In the genomic region with DNA sequence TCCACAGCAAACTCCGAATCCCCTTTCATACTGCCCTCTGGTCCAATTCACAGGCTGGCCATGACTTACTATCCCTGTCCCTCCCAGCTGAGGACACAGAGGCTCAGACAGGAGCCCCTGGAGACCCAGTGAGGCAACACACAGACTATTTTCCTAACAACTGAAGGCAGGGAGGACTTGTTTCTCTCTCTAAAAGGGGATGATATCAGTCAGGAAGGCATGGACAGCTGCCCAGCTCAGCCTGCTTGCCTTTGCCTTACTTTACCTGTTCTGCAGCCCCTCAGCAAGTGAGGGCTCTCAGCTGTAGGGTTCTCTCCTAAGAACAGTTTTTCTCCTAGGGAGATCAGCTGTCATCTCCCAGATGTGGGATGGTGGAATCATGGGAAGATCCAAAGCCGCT, we compare ENCODE assay signal across 10 mouse cellular contexts. TPM values are rescaled to one million over a fixed set of nuclear protein-coding genes. Genes with fewer than 3 reads are reported as not detected.
DNase-seq lines count a peak whose midpoint lies in the region; ATAC-seq lines count a peak whose summit lies in the region.
"Had no signal": no experiment of that assay in that cellular context is flagged by ENCODE, and none has a peak within 500 bp of the region (broad histone marks: within the 10 kb centered on the region; RNA-seq: fewer than 3 reads in every experiment).

No protein-coding gene starts in this region.

- H3K27ac ChIP-seq in hindbrain, embryonic 16.5 days (ENCODE audit: low read depth, low read length), result no peak overlapping the region
- H3K27ac ChIP-seq in hindbrain, embryonic 12.5 days, result no peak overlapping the region
- H3K27ac ChIP-seq in midbrain, embryonic 12.5 days (replicated peaks), result no peak overlapping the region
- no peak overlapping the region for H3K27ac ChIP-seq in midbrain, embryonic 14.5 days (replicated peaks; ENCODE audit: low read depth, low read length)
- H3K27ac ChIP-seq in forebrain, embryonic 10.5 days, result no peak overlapping the region
- H3K27ac ChIP-seq: embryonic facial prominence, embryonic 10.5 days; embryonic facial prominence, embryonic 12.5 days; forebrain, embryonic 12.5 days had no signal

- H3K27me3 ChIP-seq in hindbrain, embryonic 16.5 days (replicated peaks; ENCODE audit: control insufficient read depth, insufficient read depth, low read length), result peaks cover 9% of the 10 kb centered on the region
- H3K27me3 ChIP-seq in hindbrain, embryonic 12.5 days, result peaks cover 44% of the 10 kb centered on the region
- peaks cover 35% of the 10 kb centered on the region for H3K27me3 ChIP-seq in midbrain, embryonic 12.5 days
- H3K27me3 ChIP-seq in midbrain, embryonic 14.5 days (ENCODE audit: control insufficient read depth, insufficient read depth, low read length), result peaks cover 18% of the 10 kb centered on the region; the same call in 1 of the 2 replicates
- H3K27me3 ChIP-seq in forebrain, embryonic 10.5 days (ENCODE audit: poor library complexity, severe bottlenecking), result peaks cover 46% of the 10 kb centered on the region

- no peaks in the 10 kb centered on the region for H3K36me3 ChIP-seq in hindbrain, embryonic 16.5 days (ENCODE audit: control insufficient read depth, insufficient read depth, low read length)
- H3K36me3 ChIP-seq in hindbrain, embryonic 12.5 days, result no peaks in the 10 kb centered on the region
- H3K36me3 ChIP-seq in midbrain, embryonic 12.5 days, result no peaks in the 10 kb centered on the region
- H3K36me3 ChIP-seq in midbrain, embryonic 14.5 days (ENCODE audit: control insufficient read depth, insufficient read depth, low read length), result no peaks in the 10 kb centered on the region
- H3K36me3 ChIP-seq in forebrain, embryonic 10.5 days (replicated peaks), result no peaks in the 10 kb centered on the region
- H3K36me3 ChIP-seq: embryonic facial prominence, embryonic 10.5 days; embryonic facial prominence, embryonic 12.5 days; forebrain, embryonic 12.5 days had no signal

- H3K9me3 ChIP-seq in hindbrain, embryonic 16.5 days (ENCODE audit: control insufficient read depth, low read length), result no peaks in the 10 kb centered on the region
- no peaks in the 10 kb centered on the region for H3K9me3 ChIP-seq in hindbrain, embryonic 12.5 days (replicated peaks)
- no peaks in the 10 kb centered on the region for H3K9me3 ChIP-seq in midbrain, embryonic 12.5 days
- no peaks in the 10 kb centered on the region for H3K9me3 ChIP-seq in midbrain, embryonic 14.5 days (ENCODE audit: control insufficient read depth, low read length)
- H3K9me3 ChIP-seq in forebrain, embryonic 10.5 days, result no peaks in the 10 kb centered on the region
- H3K9me3 ChIP-seq: embryonic facial prominence, embryonic 10.5 days; embryonic facial prominence, embryonic 12.5 days; forebrain, embryonic 12.5 days had no signal

- no peak overlapping the region for H3K9ac ChIP-seq in hindbrain, embryonic 16.5 days (ENCODE audit: low read depth, low read length)
- H3K9ac ChIP-seq in hindbrain, embryonic 12.5 days, result no peak overlapping the region
- H3K9ac ChIP-seq in midbrain, embryonic 12.5 days (replicated peaks), result no peak overlapping the region
- no peak overlapping the region for H3K9ac ChIP-seq in midbrain, embryonic 14.5 days (replicated peaks; ENCODE audit: low read length)
- H3K9ac ChIP-seq: embryonic facial prominence, embryonic 12.5 days; forebrain, embryonic 12.5 days had no signal

- peaks cover 5% of the 10 kb centered on the region for H3K4me1 ChIP-seq in hindbrain, embryonic 16.5 days (ENCODE audit: control insufficient read depth, insufficient read depth, low read depth, low read length)
- H3K4me1 ChIP-seq in hindbrain, embryonic 12.5 days, result peaks cover 9% of the 10 kb centered on the region
- peaks cover 17% of the 10 kb centered on the region for H3K4me1 ChIP-seq in midbrain, embryonic 12.5 days
- no peaks in the 10 kb centered on the region for H3K4me1 ChIP-seq in midbrain, embryonic 14.5 days (ENCODE audit: control insufficient read depth, insufficient read depth, low read length)
- peaks cover 31% of the 10 kb centered on the region for H3K4me1 ChIP-seq in forebrain, embryonic 10.5 days

- 51% methylated on average over 2 of the region's 2 CpGs for WGBS in hindbrain, embryonic 16.5 days
- WGBS in hindbrain, embryonic 12.5 days, result 50% methylated on average over 2 of the region's 2 CpGs
- 61% methylated on average over 2 of the region's 2 CpGs for WGBS in midbrain, embryonic 12.5 days
- 41% methylated on average over 2 of the region's 2 CpGs for WGBS in midbrain, embryonic 14.5 days
- 58% methylated on average over 2 of the region's 2 CpGs for WGBS in forebrain, embryonic 10.5 days

- 0 out of 2 replicates have a peak, but pooled peaks have one; percentile 1 for ATAC-seq in hindbrain, embryonic 16.5 days
- no peak for ATAC-seq in hindbrain, embryonic 12.5 days (ENCODE audit: low FRiP score)
- peak; percentile 16; the same call in 1 of the 2 replicates for ATAC-seq in midbrain, embryonic 12.5 days (ENCODE audit: low FRiP score, low read depth)
- no peak for ATAC-seq in midbrain, embryonic 14.5 days (ENCODE audit: low FRiP score, low TSS enrichment)

- H3K4me3 ChIP-seq in hindbrain, embryonic 16.5 days (ENCODE audit: low read length), result no peak overlapping the region
- H3K4me3 ChIP-seq in hindbrain, embryonic 12.5 days, result no peak overlapping the region
- H3K4me3 ChIP-seq in midbrain, embryonic 12.5 days, result no peak overlapping the region
- H3K4me3 ChIP-seq in midbrain, embryonic 14.5 days (replicated peaks; ENCODE audit: low read depth, low read length), result no peak overlapping the region
- H3K4me3 ChIP-seq in forebrain, embryonic 10.5 days, result no peak overlapping the region

- peak; percentile 25 for DNase-seq in adrenal gland, postnatal 14 days
- no peak for DNase-seq in adrenal gland, postnatal 36 days
- DNase-seq in midbrain, embryonic 14.5 days, result no peak
- DNase-seq in forebrain, embryonic 10.5 days (ENCODE audit: extremely low spot score, low spot score), result no peak

- no peak overlapping the region for H3K4me2 ChIP-seq in hindbrain, embryonic 16.5 days (ENCODE audit: low read length)
- H3K4me2 ChIP-seq in hindbrain, embryonic 12.5 days (replicated peaks), result no peak overlapping the region
- H3K4me2 ChIP-seq in midbrain, embryonic 12.5 days (replicated peaks), result no peak overlapping the region
- H3K4me2 ChIP-seq in midbrain, embryonic 14.5 days (ENCODE audit: low read length), result no peak overlapping the region

RNA-seq across cellular contexts. Expression of gene Slc35c1, which starts 26.6 kb away (rescaled TPM):
- total RNA-seq in adrenal gland, postnatal 14 days (2021), result 15.6 and 19.5 TPM in 2 replicates
- 10 to 100 TPM; 14.8 to 24.3 TPM for total RNA-seq in adrenal gland, postnatal 36 days (2021)
- 18.9 and 20.7 TPM in 2 replicates for polyA plus RNA-seq in hindbrain, embryonic 16.5 days (2015; fragmentation: Nextera tagmentation; extraction: Ambion mirVana)
- polyA plus RNA-seq in hindbrain, embryonic 12.5 days (2016; fragmentation: Nextera tagmentation; extraction: Ambion mirVana), result 11.9 and 12.5 TPM in 2 replicates
- polyA plus RNA-seq in midbrain, embryonic 12.5 days (2016; fragmentation: Nextera tagmentation; extraction: Ambion mirVana), result 9.3 TPM in 2 replicates
- polyA plus RNA-seq in midbrain, embryonic 14.5 days (2014; fragmentation: Nextera tagmentation; extraction: Ambion mirVana), result 8.6 and 11.9 TPM in 2 replicates
- polyA plus RNA-seq in forebrain, embryonic 10.5 days (2016; fragmentation: Nextera tagmentation; extraction: Ambion mirVana), result 14.2 and 14.4 TPM in 2 replicates

RNA-seq across cellular contexts. Expression of gene Cry2, which starts 53.1 kb away (rescaled TPM):
- total RNA-seq in adrenal gland, postnatal 14 days (2021), result 31.8 and 37.3 TPM in 2 replicates
- 10 to 100 TPM; 38.4 to 47.8 TPM for total RNA-seq in adrenal gland, postnatal 36 days (2021)
- polyA plus RNA-seq in hindbrain, embryonic 16.5 days (2015; fragmentation: Nextera tagmentation; extraction: Ambion mirVana), result 51.4 and 53.2 TPM in 2 replicates
- 38.1 and 39.9 TPM in 2 replicates for polyA plus RNA-seq in hindbrain, embryonic 12.5 days (2016; fragmentation: Nextera tagmentation; extraction: Ambion mirVana)
- 36.1 and 37.7 TPM in 2 replicates for polyA plus RNA-seq in midbrain, embryonic 12.5 days (2016; fragmentation: Nextera tagmentation; extraction: Ambion mirVana)
- polyA plus RNA-seq in midbrain, embryonic 14.5 days (2014; fragmentation: Nextera tagmentation; extraction: Ambion mirVana), result 33.3 and 33.9 TPM in 2 replicates
- polyA plus RNA-seq in forebrain, embryonic 10.5 days (2016; fragmentation: Nextera tagmentation; extraction: Ambion mirVana), result 25.5 and 27.3 TPM in 2 replicates

Comparison
In these comparisons a context has a peak if more than half of its experiments do, and no peak if none do; other contexts are left out.
1. ATAC-seq: peak in hindbrain, embryonic 16.5 days (single experiment) and midbrain, embryonic 12.5 days (single experiment); none in hindbrain, embryonic 12.5 days (single experiment) and midbrain, embryonic 14.5 days (single experiment).